Mouse (Mus musculus): ENCODE data around the gene Gm20422.

Gene Gm20422

DNA sequence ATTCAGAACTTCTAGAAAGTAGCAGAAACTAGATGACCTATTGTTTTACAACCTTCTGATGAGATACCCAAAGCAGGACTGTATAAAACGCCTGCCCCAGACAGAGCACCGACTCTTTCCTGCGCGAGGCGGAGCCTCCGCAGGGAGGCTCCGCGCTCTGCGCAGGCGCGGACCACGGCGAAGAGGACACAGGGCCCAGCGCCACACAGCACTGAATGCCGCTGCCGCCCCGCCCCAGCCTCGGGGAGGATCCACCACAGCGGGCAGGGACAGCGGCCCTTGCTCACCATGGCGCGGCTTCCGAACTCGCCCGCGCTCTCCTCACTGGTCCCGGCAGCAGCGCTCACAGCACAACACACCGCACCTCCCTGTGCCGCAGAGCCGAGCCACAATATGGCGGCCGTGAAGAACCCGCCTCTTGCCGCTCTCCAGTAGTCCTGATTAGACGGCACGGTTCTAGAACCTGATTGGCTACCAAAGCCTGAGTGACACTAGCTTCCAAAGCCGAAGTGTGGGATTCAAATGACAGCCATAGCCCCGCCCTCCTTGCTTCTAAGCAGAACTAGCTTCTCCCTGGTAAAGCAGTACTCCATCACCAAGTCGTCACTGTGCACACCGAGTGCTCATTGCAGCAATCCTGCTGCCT is at the start of gene Gm20422:
Gene Gm20422 (minus strand): TSS at position 384 of the 646 bp plus-strand sequence.
- DNase-seq: peak; percentile 85 to 88

DNA sequence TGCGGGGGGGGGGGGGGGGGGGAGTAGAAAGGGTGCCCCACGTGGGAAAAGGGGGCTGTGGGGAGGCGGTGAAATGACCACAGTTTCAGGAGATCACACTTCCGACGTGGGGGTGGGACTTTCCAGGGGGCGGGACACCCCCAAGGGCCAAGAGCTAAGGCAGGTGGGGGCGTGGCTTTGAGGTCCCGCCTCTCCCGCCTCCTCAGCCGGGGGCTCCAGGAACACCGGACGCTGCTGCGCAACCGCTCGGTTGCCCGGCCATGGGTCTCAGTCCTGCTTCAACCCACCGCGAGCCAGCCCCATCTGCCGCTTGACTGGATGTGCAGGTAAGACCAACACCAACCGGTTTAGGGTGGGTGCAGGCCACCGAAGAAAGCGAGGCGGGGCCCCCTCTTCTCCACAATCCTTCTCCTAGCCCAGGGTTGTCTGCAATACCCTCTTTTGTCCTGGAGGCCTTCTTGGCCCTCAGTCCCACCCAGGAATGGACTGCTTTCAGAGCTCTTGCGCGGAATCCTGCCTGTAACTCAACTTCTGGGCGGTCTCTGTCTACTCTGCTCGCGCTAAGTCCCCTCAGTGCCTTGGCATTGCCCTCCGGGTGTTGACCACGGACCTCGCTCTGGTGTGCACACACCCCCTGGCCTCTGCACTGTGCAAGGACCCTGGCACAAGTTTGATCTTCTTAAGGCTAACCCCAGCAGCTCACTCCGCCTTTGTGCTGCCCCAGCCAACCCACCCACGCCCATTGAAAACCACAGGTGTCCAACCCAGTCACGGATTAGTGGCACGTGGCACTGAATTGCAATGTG is 47.9 kb upstream of the Gm20422 start, which contains the start of gene Lpar2:
Gene Lpar2 (plus strand): TSS at position 44 of the 806 bp plus-strand sequence.
- peak in 1 of 2 experiments; percentile 20 for DNase-seq

DNA sequence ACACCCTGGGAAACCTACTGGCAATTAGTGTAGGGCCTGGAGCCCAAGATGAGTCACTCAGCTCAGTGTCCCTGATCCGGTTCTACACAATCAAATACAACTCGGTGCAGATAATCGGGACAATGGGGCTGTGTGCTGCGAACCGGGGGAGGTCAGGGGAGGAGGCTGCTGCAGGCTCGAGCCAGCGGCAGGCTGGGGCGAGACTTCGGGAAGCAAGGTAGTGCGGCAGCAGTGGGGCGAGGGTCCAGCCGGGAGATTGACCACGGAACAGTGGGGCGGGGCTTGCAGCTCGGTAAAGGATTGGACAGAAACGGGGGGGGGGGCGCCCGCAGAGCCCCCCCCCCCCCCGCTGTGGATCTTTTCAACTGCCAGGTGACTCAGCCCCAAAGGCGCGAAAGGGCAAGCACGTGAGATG is 47.3 kb upstream of the Gm20422 start:
- no peak for DNase-seq

DNA sequence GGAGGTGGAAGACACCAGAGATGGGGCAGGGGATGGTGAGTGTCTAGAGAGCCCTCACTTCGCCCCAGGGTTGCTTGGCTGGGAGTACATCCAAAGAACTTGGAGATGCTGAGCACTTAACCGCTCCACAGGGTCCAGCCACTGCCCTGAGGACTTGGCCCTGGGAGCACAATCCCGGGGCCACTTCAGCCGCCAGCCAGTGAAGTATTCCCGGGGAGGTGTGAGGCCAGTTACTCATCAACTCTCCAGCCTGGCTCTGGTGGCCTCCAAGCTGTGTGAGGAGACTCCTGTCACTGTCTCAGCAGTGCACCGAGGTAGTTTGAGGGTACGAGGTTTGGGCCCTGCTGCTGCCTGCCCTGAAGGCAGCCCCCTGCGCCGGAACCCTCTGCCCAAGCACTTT is 45.8 kb upstream of the Gm20422 start:
- DNase-seq: no peak

DNA sequence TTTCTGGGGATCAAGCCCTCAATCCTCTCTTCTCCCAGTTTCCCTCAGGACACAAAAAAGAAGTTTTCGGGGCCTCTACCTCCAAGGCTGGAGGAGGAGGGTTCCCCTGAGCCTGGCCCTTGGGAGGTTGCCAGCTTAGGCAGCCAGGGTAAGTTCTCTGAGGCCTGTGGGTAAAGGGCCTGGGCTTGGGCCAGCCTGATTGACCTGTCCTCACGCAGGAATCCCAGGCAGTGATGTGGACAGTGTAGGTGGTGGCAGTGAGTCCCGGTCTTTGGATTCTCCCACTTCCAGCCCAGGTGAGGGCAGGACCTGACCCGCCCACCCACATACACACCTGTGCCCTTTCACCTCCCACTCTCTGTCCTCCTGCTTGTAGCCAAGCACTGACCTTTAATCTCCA is 40.7 kb upstream of the Gm20422 start:
- no peak for DNase-seq

DNA sequence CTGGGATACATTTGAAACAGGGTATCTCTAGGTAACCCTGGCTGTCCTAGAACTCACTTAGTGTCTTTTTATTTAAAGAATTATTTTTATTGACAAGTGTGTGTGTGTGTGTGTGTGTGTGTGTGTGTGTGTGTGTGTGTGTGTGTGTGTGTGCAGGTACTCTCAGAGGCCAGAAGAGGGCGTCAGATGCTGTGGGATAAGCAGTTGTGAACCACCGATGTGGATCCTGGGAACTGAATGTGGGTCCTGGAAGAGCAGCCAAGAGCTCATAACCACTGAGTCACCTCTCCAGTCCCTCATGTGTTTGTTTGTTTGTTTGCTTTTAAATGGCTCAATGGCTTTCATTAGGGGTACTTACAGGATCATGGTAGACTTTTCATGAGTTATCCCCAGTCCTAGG is 40.2 kb upstream of the Gm20422 start:
- no peak for DNase-seq

DNA sequence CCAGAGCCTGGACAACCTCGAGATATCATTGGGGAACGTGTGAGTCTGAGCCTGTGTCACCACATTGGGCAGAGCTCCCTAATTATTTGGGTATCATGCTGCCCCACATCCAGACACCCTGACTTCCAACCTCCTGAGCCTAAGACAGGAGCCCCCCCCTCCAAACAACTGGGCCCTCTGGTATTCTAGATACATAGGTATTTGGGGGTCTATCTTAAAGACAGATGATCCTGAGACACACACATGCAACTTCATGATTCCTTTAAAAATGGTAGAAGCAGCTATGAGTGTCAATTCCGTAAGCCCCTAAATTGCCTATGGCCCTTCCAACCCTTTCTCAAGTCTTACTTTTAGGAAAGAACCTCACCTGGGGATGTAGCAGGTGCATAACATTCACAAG is 35.1 kb upstream of the Gm20422 start:
- DNase-seq: no peak

DNA sequence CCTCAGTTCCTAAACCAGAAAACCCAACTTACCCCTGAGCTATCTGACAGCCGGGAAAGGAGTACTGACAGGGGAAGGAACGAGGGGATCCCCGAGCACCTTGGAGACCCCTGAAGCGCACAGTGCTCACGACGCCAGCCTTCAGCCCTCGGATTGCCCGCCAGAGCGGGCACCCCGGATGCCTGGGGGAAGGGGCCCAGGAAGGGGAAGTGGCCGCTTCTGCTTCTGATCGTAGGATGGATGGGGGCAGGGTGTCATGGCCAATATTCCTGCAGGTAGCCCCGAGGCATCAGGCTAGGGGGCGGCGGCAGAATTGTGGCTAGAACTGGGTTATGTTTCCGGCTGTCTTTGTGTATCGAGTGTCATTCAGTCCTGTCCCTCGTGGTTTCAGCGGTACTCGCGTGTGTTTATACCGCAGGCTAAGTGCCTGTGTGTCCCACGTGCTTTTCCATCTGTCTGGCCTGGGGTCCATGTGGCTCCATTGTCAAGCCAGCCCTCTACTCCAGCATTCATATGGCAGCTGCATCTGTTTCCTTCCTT is 34.2 kb upstream of the Gm20422 start:
- DNase-seq: no peak

DNA sequence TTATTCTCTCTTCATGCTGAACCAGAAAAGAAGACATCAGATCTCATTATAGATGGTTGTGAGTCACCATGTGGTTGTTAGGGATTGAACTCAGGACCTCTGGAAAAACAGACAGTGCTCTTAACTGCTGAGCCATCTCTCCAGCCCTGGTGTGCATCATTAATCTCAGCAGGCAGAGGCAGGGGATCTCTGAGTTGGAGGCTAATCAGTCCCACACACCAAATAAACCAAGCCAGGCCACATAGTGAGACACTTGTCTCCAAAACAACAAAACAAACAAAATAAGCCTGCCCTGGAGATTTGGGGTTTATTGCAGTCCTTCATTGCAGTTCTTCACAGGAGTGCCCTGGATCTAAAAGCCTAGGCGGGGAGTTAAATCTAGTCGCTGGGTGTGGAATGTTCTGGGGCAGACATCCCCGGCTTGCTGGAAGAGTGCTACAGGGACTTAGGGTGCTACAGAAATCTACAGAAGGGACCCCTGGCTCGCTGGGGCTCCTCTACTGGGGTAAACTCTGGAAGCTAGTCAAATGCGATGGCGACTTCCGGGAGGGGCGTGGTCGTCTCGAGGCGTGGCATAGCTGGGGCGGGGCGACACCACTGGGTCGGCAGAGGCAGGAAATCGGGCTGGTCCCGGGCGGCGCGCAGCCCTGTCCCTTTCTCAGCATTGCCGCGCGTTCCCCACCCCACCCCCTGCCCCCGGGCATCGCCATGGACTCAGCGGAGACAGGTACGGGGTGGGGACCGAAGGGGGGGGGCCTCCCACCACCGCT is 33.6 kb upstream of the Gm20422 start, which contains the start of gene Gmip:
Gene Gmip (plus strand): TSS at position 586 of the 770 bp plus-strand sequence.
- DNase-seq: peak in 1 of 2 experiments; percentile 35

DNA sequence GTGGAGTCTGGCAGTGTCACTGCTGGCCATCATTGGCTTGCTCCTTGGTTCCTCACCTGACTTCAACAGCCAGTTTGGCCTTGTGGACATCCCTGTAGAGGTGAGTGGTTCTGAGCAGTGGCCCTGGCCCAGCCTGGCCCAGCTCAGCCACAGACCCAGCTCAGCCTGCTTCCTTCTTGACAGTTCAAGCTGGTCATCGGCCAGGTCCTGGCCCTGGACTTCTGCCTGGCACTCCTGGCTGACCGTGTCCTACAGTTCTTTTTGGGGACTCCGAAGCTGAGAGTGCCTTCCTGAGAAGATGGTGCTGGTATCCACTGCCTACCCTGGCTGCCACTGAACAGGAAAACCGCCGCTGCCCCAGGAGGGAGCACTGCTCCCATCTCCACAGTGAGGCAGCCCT is 32.5 kb upstream of the Gm20422 start:
- no peak for DNase-seq

DNA sequence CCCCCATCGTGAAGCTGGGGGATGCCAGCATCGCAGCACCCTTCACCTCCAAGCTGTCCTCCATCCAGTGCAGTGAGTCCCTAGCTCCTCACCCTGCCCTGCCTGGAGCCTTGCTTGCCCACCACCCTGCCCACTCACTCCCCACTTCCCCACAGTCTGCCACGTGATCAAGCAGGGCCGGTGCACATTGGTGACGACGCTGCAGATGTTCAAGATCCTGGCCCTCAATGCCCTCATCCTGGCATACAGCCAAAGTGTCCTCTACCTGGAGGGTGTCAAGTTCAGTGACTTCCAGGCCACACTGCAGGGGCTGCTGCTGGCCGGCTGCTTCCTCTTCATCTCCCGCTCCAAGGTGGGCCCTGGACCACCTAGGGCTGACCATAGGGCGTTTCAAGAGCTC is 30.8 kb upstream of the Gm20422 start:
- no peak for DNase-seq

DNA sequence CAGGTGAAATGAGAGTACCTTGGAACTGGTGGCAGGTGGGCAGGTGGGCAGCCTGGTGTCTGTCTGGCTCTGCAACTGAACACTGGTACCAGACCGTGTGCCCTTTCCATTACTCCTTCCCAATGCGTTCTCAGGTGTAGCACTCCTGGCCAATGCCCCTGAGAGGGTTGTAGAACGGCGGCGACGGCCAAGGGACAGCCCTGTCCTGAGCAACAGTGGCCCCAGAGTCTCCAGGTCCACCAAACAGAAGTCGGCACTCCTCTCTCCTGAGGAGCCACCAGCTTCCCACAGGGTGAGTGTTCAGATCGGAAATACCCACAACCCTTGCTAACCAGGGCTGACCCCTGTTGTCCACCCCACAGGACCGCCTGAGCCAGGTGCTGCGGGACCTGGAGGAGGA is 30.4 kb upstream of the Gm20422 start:
- no peak for DNase-seq

DNA sequence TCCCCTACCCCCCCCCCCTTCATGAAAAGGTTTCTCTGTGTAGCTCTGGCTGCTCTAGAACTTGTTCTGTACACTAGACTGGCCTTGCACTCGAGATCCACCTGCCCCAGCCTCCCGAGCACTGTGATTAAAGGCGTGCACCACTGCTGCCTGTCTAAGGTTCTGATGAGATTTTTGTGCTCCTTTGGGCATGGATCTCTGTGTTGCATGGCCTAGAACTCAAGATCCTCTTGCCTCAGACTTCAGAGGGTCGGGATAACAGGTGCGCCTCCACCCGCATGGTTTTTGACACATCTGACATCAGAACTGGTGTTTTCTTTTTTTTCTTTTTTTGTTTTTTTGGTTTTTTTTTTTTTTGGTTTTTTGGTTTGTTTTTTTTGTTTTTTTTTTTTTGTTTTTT is 29.9 kb upstream of the Gm20422 start:
- DNase-seq: no peak

DNA sequence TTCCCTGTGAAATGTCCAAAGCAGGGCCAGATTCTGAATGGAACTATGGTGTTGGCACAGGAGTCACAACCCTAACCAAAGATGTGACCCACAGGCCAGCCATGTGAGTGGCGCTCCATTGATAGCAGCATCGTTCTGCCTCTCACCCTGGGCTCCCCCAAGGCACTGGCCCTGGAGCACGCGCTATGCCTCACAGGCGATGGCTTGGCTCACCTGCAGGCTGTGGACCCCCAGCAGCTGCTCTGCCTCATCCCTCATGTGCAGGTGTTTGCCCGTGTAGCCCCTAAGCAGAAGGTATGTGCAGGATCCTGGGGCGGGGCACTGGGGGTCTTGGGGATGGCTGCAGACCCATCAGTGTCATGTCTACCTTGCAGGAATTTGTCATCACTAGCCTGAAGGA is 28.7 kb upstream of the Gm20422 start:
- no peak for DNase-seq

DNA sequence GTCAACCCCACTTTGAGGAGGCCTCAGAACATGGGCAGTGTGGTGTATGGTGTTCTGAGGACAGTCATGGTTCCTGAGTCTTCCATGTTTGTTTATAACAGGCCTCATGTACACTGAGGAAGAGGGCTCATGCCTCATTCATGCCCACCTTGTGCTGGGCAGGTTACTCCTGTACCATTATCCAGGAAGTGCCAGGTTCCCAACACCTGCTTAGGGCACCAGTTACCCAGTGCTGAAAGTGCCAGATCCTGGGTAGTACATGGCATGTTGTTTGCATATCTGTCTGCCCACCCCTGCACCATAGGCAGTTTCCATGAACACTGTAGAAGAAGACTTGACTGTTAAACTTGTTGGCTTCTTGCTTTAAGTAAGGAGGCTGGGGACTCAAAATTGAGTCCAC is 27.5 kb upstream of the Gm20422 start:
- no peak for DNase-seq

DNA sequence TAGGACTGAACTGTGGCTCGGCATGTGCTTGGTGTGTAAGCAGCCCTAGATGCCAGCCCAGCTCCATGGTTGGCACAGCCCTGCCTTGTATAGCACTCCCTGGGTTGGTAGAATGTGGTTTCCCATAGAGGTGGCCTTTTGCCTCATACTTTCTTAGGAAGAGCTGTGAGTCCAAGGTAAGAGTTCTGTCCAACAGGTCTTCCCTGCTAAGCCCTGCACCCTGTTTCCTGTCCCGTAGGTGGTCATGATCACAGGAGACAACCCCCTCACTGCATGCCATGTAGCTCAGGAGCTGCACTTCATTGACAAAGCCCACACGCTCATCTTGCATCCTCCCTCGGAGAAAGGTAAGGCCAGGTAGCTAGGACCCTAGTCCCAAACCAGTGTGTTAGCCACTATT is 27.1 kb upstream of the Gm20422 start:
- DNase-seq: no peak

DNA sequence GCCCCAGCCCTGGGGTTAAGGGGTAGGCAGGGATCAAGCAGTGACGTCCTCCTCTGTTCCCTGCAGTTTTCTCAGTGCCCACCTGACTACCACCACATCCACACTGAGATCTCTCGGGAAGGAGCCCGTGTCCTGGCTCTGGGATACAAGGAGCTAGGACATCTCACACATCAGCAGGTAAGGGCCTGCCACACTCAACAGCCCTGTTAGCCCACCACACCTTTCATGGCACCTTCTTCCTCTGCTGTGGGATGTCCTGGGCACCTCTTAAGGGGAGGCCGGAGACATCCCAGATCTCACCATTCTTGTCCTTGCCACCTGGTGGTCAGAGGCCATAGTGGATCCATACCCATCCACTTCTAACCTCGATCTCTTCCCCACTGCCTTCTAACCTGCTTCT is 25.3 kb upstream of the Gm20422 start:
- no peak for DNase-seq

DNA sequence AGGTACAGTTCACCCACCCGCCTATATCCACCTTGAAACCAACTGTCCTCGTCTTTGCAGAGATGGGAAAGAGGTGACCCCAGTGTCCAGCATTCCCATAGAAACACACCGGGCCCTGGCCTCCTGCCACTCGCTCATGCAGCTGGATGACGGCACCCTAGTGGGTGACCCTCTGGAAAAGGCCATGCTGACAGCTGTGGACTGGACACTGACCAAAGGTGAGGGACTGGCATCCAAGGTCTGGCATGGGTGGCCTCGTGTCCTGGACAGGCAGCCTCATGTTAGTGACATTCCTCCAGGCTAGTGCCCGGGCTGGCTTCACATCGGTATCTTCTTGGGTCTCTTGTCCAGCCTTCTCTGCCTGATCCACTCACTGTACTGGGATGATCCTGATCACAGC is 24.6 kb upstream of the Gm20422 start:
- no peak for DNase-seq

DNA sequence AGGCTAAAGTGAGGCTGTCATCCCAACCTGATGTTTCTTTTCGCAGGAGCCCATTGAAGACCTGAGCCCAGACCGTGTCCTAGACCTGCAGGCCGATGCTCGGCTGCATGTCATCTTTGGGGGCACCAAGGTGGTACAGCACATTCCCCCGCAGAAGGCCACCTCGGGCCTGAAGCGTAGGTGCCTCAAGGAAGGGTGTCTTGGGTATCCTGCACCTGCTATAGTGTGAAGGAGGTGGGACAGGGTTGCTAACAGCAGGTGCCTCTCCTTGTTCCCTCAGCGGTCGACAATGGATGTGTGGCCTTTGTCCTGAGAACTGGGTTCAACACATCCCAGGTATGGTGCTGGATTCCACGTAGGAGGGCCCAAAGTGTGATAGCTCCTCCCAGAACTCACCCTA is 23.0 kb upstream of the Gm20422 start:
- DNase-seq: no peak

DNA sequence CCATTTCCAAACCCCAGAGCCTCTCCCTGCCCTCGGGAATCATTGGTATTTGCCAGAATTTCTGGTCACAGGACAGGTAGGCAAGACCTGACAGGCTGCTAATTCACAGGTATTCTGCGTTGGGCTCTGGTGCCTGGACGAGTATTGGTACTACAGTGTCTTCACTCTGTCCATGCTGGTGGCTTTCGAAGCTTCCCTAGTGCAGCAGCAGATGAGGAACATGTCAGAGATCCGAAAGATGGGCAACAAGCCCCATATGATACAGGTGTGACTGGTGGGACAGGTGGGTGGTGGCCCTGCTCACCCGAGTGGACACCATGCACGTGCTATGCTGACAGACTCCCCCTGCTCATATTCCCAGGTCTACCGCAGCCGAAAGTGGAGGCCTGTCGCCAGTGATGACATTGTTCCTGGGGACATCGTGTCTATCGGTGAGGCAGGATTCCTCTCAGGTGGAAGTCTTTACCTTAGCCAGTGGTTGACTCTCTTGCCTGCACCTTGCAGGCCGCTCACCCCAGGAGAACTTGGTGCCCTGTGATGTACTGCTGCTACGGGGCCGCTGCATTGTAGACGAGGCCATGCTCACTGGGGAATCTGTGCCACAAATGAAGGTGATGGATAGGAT is 22.1 kb upstream of the Gm20422 start:
- no peak for DNase-seq

DNA sequence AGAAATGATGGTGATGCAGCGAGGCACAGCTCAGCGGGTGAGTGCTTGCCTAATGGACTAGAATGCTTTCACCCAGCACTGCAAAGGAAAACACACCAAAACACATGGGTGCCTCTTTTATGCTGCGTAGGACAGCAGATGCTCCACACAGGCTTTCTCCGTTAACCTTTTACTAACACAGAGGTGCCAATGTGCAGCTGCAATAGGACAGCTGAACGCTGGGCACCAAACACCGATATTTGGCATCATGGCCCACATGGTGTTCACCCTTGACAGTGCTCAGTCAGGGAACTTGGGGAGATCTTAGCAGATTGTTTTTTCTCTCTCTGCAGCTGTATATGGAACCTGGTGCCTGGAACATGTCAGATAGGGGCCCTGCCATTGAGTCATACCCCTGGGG is 20.2 kb upstream of the Gm20422 start:
- no peak for DNase-seq

DNA sequence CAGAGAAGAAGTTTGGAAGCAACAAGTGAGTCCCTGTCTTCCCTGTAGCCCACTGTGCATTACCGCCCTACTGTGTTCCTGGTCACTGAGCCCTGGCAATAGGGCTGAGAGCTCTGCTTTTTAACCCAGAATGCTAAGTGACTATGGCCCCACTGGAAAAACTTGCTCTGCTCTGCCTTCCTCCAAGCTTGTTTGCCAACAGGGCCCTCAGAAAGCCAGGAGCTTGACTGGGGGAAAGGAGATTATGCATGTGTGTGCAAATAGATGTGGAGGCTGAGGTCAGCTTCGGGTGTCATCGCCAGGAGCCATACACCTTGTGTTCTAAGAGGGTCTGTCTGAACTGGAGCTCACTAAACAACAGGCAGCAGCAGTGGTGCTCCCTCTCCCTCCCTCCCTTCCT is 19.4 kb upstream of the Gm20422 start:
- DNase-seq: no peak

DNA sequence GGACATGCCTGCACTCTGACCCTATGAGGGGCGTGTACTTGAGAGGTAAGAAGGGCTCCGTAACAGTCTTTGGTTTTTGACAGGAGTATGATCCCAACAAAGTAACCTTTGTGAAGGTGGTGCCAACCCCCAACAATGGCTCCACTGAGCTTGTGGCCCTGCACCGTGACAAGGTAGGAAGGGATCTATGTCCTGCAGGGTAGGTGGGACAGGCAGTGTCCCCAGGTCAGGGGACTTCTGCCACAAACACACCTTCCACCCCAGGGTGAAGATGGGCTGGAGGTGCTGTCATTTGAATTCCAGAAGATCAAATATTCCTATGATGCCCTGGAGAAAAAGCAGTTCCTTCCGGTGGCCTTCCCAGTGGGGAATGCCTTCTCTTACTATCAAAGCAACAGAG is 19.0 kb upstream of the Gm20422 start:
- no peak for DNase-seq

All from cerebellum, postnatal 36 days (tissue).